Mouse (Mus musculus) limb, embryonic 10.5 days (tissue): Measurements from ENCODE around the gene Ppp1r37. TPM values are rescaled to one million over a fixed set of nuclear protein-coding genes. Genes with fewer than 3 reads are reported as not detected.
A peak's percentile ranks its signal among the peaks of the same experiment; 100 is the strongest.

Source experiments
- DNase-seq: peaks from one replicate; pipeline ENCODE4 v3.0.0-alpha.2; 2017; ENCODE audit warnings: low spot score
- H3K27ac ChIP-seq: fragments of 300-500 bp; sonication (generic); 2 replicates; pipeline ENCODE4 v1.5.1; 2016; ENCODE audit warnings: mild to moderate bottlenecking
- H3K27me3 ChIP-seq: fragments of 300-500 bp; sonication (generic); 2 replicates; pipeline ENCODE4 v1.6.1; 2016; ENCODE audit warnings: low read depth, mild to moderate bottlenecking; ENCODE audit not compliant: poor library complexity, severe bottlenecking
- H3K36me3 ChIP-seq: fragments of 300-500 bp; sonication (generic); 2 replicates; pipeline ENCODE4 v1.6.1; 2016; ENCODE audit warnings: mild to moderate bottlenecking, moderate library complexity
- H3K4me1 ChIP-seq: fragments of 300-500 bp; sonication (generic); 2 replicates; pipeline ENCODE4 v1.6.1; 2016
- H3K4me3 ChIP-seq: fragments of 300-500 bp; sonication (generic); 2 replicates; pipeline ENCODE4 v1.5.1; 2016; ENCODE audit warnings: mild to moderate bottlenecking, moderate library complexity
- H3K9me3 ChIP-seq: fragments of 300-500 bp; sonication (generic); replicated peaks from 2 replicates; pipeline ENCODE4 v1.6.1; 2016; ENCODE audit warnings: mild to moderate bottlenecking
- WGBS: fragments of 180-500 bp; shearing (Covaris S2); methylation state at CpG from one replicate; pipeline ENCODE4 v1.1.7; 2016; 5-methylcytosine and 5-hydroxymethylcytosine counted together
- polyA plus RNA-seq: library from polyadenylated mRNA; unstranded; fragments of >200 nt; fragmentation: Nextera tagmentation; extraction: Ambion mirVana; gene quantifications from 2 replicates; pipeline ENCODE4 v1.2.1, GENCODE M21; 2016

The Ppp1r37 gene
- polyA plus RNA-seq, 1 experiment from 2014 or later, result 27.2 TPM

DNA sequence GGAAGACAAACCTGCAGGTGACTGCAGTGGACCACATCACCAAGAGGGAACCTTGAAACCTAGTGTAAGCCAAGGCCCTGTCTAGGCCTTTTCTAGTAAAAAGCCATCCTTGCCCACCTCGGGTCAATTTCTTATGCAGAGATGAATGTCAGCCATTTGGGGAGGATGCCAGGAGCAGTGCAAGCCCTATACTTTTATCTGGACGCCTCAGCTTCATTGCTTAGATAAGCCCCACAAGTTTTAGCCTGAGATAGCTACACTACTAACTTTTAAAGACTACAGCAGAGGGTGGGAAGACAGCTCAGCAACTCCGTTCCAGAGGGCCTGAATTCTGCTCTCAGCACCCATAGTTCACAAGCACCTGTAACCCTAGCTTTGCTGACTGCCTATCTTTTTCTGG, 1.0 kb upstream of the Ppp1r37 start:
- H3K9me3 ChIP-seq, result no peaks in the 10 kb centered on the region; the same call in 1 of the 2 replicates
- 92% methylated on average over 3 of the region's 3 CpGs for WGBS
- H3K27ac ChIP-seq, result no peak overlapping the region
- H3K36me3 ChIP-seq, result peaks cover 49% of the 10 kb centered on the region
- no peak for DNase-seq
- peaks cover 35% of the 10 kb centered on the region for H3K4me1 ChIP-seq
- H3K4me3 ChIP-seq, result peak overlapping the region; percentile 84; the same call in 1 of the 2 replicates
- H3K27me3 ChIP-seq, result no peaks in the 10 kb centered on the region

DNA sequence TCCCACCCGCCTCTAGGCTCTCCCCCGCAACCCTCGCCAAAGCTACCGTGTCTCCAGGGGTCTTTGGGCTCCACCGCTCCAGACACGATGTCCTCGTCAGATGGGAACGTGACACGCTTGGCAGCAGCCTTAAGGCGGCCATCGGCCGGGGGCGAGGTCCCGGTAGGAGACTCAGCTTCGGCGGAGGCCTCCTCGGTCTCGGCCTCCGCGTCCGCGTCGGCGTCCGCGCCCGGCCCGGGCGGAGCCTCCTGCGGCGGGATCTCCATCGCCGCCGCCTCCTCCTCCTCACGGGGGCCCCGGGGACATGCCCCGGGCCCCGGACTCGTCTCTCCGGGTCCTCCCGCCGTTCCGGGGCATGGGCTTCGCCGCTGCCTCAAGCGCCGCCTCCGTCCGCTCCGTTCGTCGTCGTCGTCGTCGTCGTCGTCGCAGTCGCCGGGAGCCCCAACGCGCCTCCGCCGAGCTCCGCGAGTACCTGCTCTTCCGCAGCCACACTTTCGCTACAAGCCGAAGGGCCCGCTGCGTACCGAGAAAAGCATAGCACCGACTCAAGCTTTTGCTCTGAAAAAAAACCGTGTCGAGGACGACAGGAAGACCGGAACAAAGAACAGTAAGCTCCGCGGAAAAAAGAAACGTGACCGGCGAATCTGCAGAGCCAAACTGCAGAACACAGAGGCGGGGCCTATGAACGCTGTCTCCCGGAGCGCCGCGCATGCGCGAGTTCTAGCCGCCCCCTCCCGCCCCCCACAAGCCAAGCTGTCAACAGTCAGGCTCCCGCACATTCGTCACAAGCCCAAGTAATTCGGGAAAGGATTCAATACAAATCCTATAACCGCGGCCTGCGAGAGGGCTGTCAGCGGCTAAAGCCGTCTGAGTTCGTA, 872 bp downstream of the Ppp1r37 start:
- WGBS, result under 1% methylated on average over 102 of the region's 102 CpGs
- Histone ChIP-seq H3K9me3 (no peaks in the 10 kb centered on the region; the same call in 1 of the 2 replicates), H3K4me3 (peak overlapping the region; percentile 84), H3K27me3 (no peaks in the 10 kb centered on the region), H3K36me3 (peaks cover 50% of the 10 kb centered on the region), H3K4me1 (peaks cover 40% of the 10 kb centered on the region), H3K27ac (peak overlapping the region; percentile 96)
- DNase-seq, result peak; percentile 97

DNA sequence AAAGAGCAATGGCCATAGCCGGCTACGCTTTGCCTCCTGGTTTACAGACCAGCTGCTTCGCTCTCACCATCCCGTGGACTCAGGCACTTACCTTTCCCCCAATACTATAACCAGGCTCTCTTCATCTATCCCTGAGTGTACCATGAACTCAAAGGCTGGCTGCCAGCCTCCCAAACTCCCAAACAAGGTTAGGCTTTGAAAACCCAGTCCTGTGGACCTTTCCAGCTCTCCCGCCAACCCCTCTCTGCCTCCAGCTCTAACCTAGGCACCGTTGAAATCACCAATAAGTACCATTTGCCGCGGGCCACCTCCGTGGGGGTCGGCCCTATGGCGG, 1.5 kb downstream of the Ppp1r37 start:
- H3K27ac ChIP-seq, result peak overlapping the region; percentile 96
- DNase-seq, result no peak
- H3K4me3 ChIP-seq, result peak overlapping the region; percentile 84
- peaks cover 40% of the 10 kb centered on the region for H3K4me1 ChIP-seq
- no peaks in the 10 kb centered on the region for H3K27me3 ChIP-seq
- H3K36me3 ChIP-seq, result peaks cover 51% of the 10 kb centered on the region
- no peaks in the 10 kb centered on the region; the same call in 1 of the 2 replicates for H3K9me3 ChIP-seq
- 1% methylated on average over 11 of the region's 11 CpGs for WGBS

DNA sequence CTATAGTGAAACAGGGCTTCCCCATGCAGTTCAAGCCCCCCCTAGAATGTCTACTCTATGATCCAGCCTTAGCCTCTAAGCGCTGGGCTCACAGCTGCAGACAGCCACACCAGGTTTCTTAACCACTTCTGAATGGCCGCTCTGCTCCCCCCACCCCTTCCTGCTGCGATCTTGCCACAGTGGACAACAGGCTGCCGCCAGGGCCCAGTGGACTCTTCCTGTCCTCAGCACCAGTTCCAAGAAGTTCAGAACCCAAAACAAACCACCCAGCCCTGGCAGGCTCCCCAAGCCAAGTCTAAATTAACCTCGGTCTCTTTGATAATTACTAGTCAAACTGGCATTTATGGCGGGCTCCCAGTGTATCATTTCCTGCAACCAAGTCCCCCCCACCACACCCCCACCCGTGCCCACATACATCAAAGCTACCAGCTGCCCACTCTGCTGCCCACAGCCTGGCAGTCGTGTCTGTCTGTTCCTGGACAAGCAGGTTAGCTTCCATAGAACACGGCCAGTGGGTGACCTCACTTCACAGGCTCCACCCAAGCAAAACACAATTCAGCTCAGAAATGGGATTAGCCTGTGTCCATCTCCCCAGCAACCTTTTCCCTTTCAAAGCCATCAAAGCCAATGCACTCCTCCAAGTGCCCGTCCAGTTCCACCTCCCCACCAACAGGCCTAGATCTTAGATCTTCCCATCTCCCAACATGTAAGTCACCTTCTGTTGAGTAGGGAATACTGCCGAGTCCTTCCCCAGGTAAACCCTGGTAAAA, 2.2 kb downstream of the Ppp1r37 start:
- no peaks in the 10 kb centered on the region; the same call in 1 of the 2 replicates for H3K9me3 ChIP-seq
- WGBS, result 29% methylated on average over 11 of the region's 11 CpGs
- peak overlapping the region; percentile 96; the same call in 1 of the 2 replicates for H3K27ac ChIP-seq
- no peaks in the 10 kb centered on the region for H3K27me3 ChIP-seq
- peaks cover 40% of the 10 kb centered on the region for H3K4me1 ChIP-seq
- H3K36me3 ChIP-seq, result peaks cover 52% of the 10 kb centered on the region
- DNase-seq, result no peak
- peak overlapping the region; percentile 84 for H3K4me3 ChIP-seq

DNA sequence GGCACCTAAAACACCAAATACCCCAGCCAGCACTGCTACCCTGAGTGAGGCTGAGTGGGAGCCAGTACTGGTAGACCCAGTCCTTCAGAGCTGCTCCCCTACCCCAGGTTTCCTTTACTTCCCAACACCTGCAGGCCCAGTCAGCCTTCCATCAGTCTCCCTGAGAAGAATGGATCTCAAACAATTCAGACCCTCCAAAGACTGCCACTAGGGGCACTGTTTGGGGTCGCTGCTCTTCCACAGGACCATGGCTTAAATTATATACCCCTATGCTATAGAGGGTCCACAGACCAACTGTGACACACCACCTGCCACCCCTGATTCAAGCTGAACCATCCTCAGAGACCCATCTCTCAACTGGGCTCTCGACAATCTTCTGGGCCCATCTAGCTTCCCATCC, 3.9 kb downstream of the Ppp1r37 start:
- Histone ChIP-seq H3K27me3 (no peaks in the 10 kb centered on the region), H3K9me3 (no peaks in the 10 kb centered on the region), H3K27ac (no peak overlapping the region), H3K36me3 (peaks cover 51% of the 10 kb centered on the region), H3K4me3 (no peak overlapping the region), H3K4me1 (peaks cover 40% of the 10 kb centered on the region)
- WGBS, result 46% methylated on average over 2 of the region's 2 CpGs
- peak; percentile 53 for DNase-seq

DNA sequence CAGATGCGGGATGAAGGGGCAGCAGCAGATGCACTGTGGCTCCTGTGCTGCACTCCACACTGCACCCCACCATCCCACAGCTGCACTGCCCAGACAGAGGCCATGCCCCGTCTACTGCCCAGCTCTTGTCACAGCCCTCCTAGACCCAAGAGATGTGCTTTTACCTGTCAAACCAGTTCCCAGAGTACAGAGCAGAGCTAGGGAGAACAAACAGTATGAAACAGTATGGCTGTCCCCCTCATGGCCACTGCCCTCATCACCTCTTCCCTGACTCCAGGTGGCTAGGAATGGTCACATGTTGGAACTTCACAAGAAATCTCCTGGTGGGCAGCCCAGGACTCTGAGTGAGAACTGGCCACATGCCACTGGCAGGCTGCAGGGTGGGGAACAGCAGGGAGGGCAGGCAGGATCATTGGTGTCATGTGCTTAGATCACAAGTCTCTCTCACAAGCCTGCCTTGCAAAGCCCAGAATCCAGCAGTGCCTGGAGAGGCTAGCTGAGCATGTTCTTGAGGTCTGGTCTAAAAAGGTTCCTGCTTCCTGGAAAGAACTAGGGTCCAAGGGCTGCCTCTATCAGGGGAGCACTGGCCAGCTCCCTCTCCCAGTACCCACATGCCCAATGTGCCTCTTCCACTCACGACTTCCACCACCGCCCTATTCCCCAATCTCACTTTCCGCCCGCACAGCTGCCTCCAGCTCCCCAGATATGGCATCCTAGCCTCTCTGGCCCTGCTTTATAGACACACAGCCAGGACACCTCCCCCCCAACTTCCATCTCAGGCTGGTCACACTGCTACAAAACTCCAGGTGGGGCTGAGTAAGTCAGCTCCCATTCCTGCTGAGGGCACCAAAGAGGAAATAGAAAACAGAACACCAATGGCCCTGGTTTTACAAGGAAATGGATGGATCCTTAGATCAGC, 4.6 kb downstream of the Ppp1r37 start:
- Histone ChIP-seq H3K27ac (no peak overlapping the region), H3K4me1 (peaks cover 35% of the 10 kb centered on the region), H3K4me3 (no peak overlapping the region), H3K36me3 (peaks cover 55% of the 10 kb centered on the region), H3K9me3 (no peaks in the 10 kb centered on the region), H3K27me3 (no peaks in the 10 kb centered on the region)
- no peak for DNase-seq
- 94% methylated on average over 6 of the region's 6 CpGs for WGBS

DNA sequence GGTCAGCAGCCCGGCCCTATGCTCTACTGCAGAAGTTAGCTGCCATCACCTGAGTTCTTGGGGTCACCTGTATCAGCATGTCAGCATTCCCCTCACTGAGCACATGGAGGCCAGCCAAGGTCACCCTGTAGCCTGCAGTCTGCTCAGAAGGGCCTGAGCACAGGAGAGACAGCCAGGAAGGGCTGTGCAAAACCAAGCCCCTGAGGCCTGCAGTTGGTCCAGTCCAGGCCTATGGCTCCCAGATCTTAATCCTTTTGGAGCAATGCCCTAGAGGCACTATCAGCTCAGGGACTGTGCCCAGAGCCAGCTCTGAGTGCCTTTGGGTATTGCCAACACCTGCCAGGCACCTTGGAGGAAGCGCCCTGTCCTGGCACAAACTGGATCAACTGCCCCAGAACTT, 5.8 kb downstream of the Ppp1r37 start:
- Histone ChIP-seq H3K4me1 (peaks cover 28% of the 10 kb centered on the region), H3K9me3 (no peaks in the 10 kb centered on the region), H3K27me3 (no peaks in the 10 kb centered on the region), H3K36me3 (peaks cover 66% of the 10 kb centered on the region), H3K27ac (no peak overlapping the region), H3K4me3 (no peak overlapping the region)
- WGBS, result 94% methylated on average over 2 of the region's 2 CpGs
- no peak for DNase-seq

DNA sequence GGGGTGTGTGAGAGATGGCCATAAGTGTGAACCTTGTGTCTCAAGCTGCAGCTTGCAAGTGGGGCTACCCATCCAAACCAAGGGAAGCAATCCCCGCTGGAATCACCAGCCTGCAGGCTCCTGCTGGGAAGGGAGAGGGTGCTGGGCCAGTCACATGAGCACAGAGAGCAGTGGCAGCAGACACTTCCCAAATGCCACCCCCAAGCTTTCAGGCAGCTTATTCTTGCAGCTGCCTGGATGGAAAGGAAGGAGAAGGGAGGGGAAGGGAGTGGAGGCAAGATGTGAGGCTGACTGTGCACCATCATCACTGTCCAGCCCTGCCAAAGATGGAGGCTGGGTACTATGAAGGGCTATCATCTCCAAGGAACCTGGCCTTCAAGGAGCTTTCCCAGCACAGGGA, 8.7 kb downstream of the Ppp1r37 start:
- WGBS, result 81% methylated on average over 1 of the region's 1 CpGs
- peaks cover 11% of the 10 kb centered on the region for H3K4me1 ChIP-seq
- H3K9me3 ChIP-seq, result no peaks in the 10 kb centered on the region
- H3K27ac ChIP-seq, result no peak overlapping the region
- no peak for DNase-seq
- no peak overlapping the region for H3K4me3 ChIP-seq
- H3K27me3 ChIP-seq, result no peaks in the 10 kb centered on the region
- peaks cover 78% of the 10 kb centered on the region for H3K36me3 ChIP-seq

DNA sequence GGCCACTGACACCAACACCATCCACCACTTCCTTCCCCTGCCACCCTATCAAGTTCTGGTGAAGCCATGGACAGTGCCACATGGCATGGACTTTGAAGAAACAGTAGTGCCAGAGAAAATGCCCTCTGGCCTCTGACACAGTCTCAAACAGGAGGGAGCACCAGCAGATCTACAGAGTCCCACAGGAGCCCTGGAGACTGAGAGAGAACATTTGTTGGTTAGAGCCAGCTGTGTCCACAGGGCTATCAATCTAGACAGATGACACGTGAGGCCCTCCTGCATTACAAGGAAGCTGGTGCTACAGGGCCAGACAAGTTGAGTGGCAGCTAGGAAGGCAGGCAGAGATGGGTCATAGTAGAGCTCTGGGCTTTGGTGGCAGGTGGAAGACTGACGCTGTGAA, 10.4 kb downstream of the Ppp1r37 start:
- Histone ChIP-seq H3K4me3 (no peak overlapping the region), H3K4me1 (peaks cover 3% of the 10 kb centered on the region; the same call in 1 of the 2 replicates), H3K36me3 (peaks cover 64% of the 10 kb centered on the region), H3K9me3 (no peaks in the 10 kb centered on the region), H3K27me3 (no peaks in the 10 kb centered on the region), H3K27ac (no peak overlapping the region)
- 76% methylated on average over 2 of the region's 2 CpGs for WGBS
- DNase-seq, result no peak

DNA sequence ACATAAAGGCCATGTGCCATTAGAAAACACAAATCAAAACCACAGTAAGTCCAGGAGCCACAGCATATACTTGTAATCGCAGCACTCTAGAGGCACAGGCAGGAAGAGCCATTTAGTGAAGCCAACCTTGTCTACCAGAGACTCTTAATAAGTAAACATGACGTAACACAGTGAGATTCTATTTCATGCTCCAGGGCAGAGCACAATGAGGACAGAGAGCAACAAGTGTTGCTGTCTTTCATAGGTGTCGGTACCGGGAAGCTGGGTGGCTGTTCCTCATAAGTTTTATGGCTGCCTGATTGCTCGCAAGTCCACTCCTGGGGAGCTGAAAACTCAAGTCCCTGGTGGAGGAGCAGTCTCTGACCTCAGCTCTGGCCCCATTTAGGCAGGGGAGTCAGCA, 11.2 kb downstream of the Ppp1r37 start:
- Histone ChIP-seq H3K36me3 (peaks cover 56% of the 10 kb centered on the region), H3K27ac (no peak overlapping the region), H3K4me3 (no peak overlapping the region), H3K9me3 (no peaks in the 10 kb centered on the region), H3K27me3 (no peaks in the 10 kb centered on the region), H3K4me1 (peaks cover 5% of the 10 kb centered on the region; the same call in 1 of the 2 replicates)
- no peak for DNase-seq
- 73% methylated on average over 5 of the region's 5 CpGs for WGBS

DNA sequence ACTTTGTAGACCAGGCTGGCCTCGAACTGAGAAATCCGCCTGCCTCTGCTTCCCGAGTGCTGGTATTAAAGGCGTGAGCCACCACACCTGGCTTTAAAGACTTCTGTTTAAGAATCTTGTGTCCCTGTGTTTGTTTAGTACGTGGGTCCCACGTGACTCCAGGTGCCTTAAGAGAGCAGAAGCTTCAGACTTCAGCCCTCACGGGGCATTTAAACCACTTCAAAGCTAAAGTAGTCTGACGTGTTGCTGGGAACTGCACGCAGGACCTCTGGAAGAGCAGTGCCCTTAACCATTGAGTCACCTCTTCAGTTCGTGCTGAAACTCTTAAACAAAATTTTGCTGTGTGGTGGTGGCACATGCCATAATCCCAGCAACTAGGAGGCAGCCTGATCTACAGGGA, 13.5 kb downstream of the Ppp1r37 start:
- no peak overlapping the region for H3K27ac ChIP-seq
- H3K4me1 ChIP-seq, result peaks cover 10% of the 10 kb centered on the region; the same call in 1 of the 2 replicates
- H3K4me3 ChIP-seq, result no peak overlapping the region
- 91% methylated on average over 10 of the region's 10 CpGs for WGBS
- peaks cover 38% of the 10 kb centered on the region for H3K36me3 ChIP-seq
- no peak for DNase-seq
- no peaks in the 10 kb centered on the region for H3K9me3 ChIP-seq
- H3K27me3 ChIP-seq, result no peaks in the 10 kb centered on the region

DNA sequence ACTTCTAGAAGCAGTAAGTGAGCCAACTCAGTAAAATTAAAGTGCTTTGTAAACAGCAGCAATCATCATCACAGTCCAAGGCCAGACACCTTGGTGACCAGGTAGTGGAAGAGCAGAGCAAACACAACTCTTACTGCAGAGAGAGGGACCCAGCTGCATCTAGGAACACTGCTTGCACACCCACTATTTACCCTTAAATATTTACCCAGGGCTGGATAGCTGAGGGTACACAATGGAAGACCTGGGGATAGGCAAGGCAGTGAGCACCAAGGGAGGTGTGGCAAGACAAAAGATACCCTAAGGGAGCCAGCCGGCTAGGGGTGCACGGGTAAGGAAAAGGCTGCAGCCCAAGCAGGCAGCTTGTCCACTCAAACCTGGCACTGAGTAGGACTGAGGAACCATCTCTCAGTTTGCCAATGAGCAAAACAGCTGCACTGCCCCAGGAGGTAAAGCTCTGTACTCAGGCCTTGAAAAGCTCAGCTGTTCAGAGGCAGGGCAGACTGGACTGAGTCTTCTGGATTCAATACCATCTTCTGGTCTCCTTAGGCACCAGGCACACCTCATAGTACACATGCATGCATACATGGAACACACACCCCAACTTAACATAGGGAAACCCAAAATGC, 15.4 kb downstream of the Ppp1r37 start:
- Histone ChIP-seq H3K36me3 (peaks cover 19% of the 10 kb centered on the region), H3K27ac (no peak overlapping the region), H3K4me3 (no peak overlapping the region), H3K27me3 (no peaks in the 10 kb centered on the region), H3K4me1 (peaks cover 14% of the 10 kb centered on the region; the same call in 1 of the 2 replicates), H3K9me3 (no peaks in the 10 kb centered on the region)
- DNase-seq, result no peak
- WGBS, result 88% methylated on average over 2 of the region's 2 CpGs
